Mouse (Mus musculus): Measurements from ENCODE around the gene Gm10972. TPM values are rescaled to one million over a fixed set of nuclear protein-coding genes. Genes with fewer than 3 reads are reported as not detected.
A peak's percentile ranks its signal among the peaks of the same experiment; 100 is the strongest.
"Not testable (repeated sequence)": the region's sequence is repeated elsewhere in the genome, so short reads cannot be mapped to it uniquely, and the experiment has no call there.

Gm10972 gene
- total and polyA plus RNA-seq, 3 experiments: not detected

GRCm38 (mm10) chr3:94680783-94681182 is 37.9 kb downstream of the Gm10972 start:
- H3K27ac ChIP-seq (ENCODE audit: control insufficient read depth, low read depth, low read length): no peak overlapping the region
- no peak for TF ChIP-seq GABPA (IDR thresholded peaks at IDR 0.05; ENCODE audit: low read depth, low read length)
- TF ChIP-seq TBP (IDR thresholded peaks at IDR 0.05; ENCODE audit: low read depth, low read length): 0 out of 2 replicates have a peak, but pooled peaks have one; percentile 16
- 0 out of 2 replicates have a peak, but pooled peaks have one; percentile 37 for TF ChIP-seq JUND (IDR thresholded peaks at IDR 0.05; ENCODE audit: low read depth, low read length)
- DNase-seq (ENCODE audit: low read depth, low spot score): peak; percentile 50

GRCm38 (mm10) chr3:94683646-94684045 is 40.7 kb downstream of the Gm10972 start:
- H3K9me3 ChIP-seq (replicated peaks; ENCODE audit: insufficient read depth, low read length): no peaks in the 10 kb centered on the region
- H3K27ac ChIP-seq (ENCODE audit: control insufficient read depth, low read depth, low read length): no peak overlapping the region
- peaks cover 23 to 31% of the 10 kb centered on the region in 2 experiments for H3K4me1 ChIP-seq (ENCODE audit: control insufficient read depth in 1 of 2, insufficient read depth in 2 of 2, low read length in 2 of 2)
- H3K27me3 ChIP-seq (ENCODE audit: control insufficient read depth in 1 of 2, insufficient read depth in 2 of 2, low read length in 2 of 2): no peaks in the 10 kb centered on the region
- TF ChIP-seq RCOR1 (IDR thresholded peaks at IDR 0.05; ENCODE audit: low read depth, low read length): 0 out of 2 replicates have a peak, but pooled peaks have one; percentile 5
- no peak for TF ChIP-seq USF2 (IDR thresholded peaks at IDR 0.05; ENCODE audit: borderline replicate concordance in 1 of 2, insufficient read depth in 1 of 2, low read depth in 1 of 2, low read length in 2 of 2)
- TF ChIP-seq ZNF384 (IDR thresholded peaks at IDR 0.05; ENCODE audit: low read depth, low read length): no peak
- 0 out of 2 replicates have a peak, but pooled peaks have one; percentile 26 for TF ChIP-seq MAZ (IDR thresholded peaks at IDR 0.05; ENCODE audit: low read depth, low read length)
- H3K79me2 ChIP-seq (ENCODE audit: control insufficient read depth, insufficient read depth, low read length, poor library complexity): no peaks in the 10 kb centered on the region
- no peak overlapping the region for H3K4me3 ChIP-seq (ENCODE audit: control insufficient read depth in 1 of 2, insufficient read depth in 1 of 2, low read depth in 2 of 2, low read length in 2 of 2)
- no peak overlapping the region for H3K9ac ChIP-seq (ENCODE audit: control insufficient read depth, low read depth, low read length, poor library complexity, severe bottlenecking)
- DNase-seq (ENCODE audit: low read depth, low spot score): no peak
- H3K36me3 ChIP-seq (ENCODE audit: control insufficient read depth in 1 of 2, insufficient read depth in 2 of 2, low read length in 2 of 2): peaks cover 0 to 19% of the 10 kb centered on the region in 2 experiments; a peak in 2 of 4 replicates

More at GRCm38 (mm10) chr3:94680783-94681182, 37.9 kb downstream of the Gm10972 start:
- Histone ChIP-seq H3K4me3 (ENCODE audit: control insufficient read depth in 1 of 2, insufficient read depth in 1 of 2, low read depth in 2 of 2, low read length in 2 of 2) (no peak overlapping the region), H3K9ac (ENCODE audit: control insufficient read depth, low read depth, low read length, poor library complexity, severe bottlenecking) (no peak overlapping the region), H3K27me3 (ENCODE audit: control insufficient read depth in 1 of 2, insufficient read depth in 2 of 2, low read length in 2 of 2) (peaks cover 0 to under 1% of the 10 kb centered on the region in 2 experiments; a peak in 1 of 4 replicates), H3K36me3 (ENCODE audit: control insufficient read depth in 1 of 2, insufficient read depth in 2 of 2, low read length in 2 of 2) (peaks cover 0 to 8% of the 10 kb centered on the region in 2 experiments; a peak in 2 of 4 replicates), H3K4me1 (ENCODE audit: control insufficient read depth in 1 of 2, insufficient read depth in 2 of 2, low read length in 2 of 2) (peaks cover 12 to 22% of the 10 kb centered on the region in 2 experiments), H3K79me2 (ENCODE audit: control insufficient read depth, insufficient read depth, low read length, poor library complexity) (no peaks in the 10 kb centered on the region), H3K9me3 (replicated peaks; ENCODE audit: insufficient read depth, low read length) (no peaks in the 10 kb centered on the region)

- not testable (repeated sequence) for H3K9me3 ChIP-seq (replicated peaks; ENCODE audit: insufficient read depth, low read length); H3K27me3 ChIP-seq (ENCODE audit: control insufficient read depth in 1 of 2, insufficient read depth in 2 of 2, low read length in 2 of 2); H3K79me2 ChIP-seq (ENCODE audit: control insufficient read depth, insufficient read depth, low read length, poor library complexity)
- H3K4me1 ChIP-seq (ENCODE audit: control insufficient read depth in 1 of 2, insufficient read depth in 2 of 2, low read length in 2 of 2): peaks cover 23 to 26% of the 10 kb centered on the region in 2 experiments
- H3K27ac ChIP-seq (ENCODE audit: control insufficient read depth, low read depth, low read length): peak overlapping the region; percentile 87
- H3K9ac ChIP-seq (ENCODE audit: control insufficient read depth, low read depth, low read length, poor library complexity, severe bottlenecking): peak overlapping the region; percentile 50
- peaks cover 0 to 19% of the 10 kb centered on the region in 2 experiments; a peak in 2 of 4 replicates for H3K36me3 ChIP-seq (ENCODE audit: control insufficient read depth in 1 of 2, insufficient read depth in 2 of 2, low read length in 2 of 2)
- peak; percentile 88 for DNase-seq (ENCODE audit: low read depth, low spot score)
- peak overlapping the region; percentile 42 to 51 for H3K4me3 ChIP-seq (ENCODE audit: control insufficient read depth in 1 of 2, insufficient read depth in 1 of 2, low read depth in 2 of 2, low read length in 2 of 2)
- TF ChIP-seq MAFK (IDR thresholded peaks at IDR 0.05; ENCODE audit: borderline replicate concordance, low read depth, low read length): peak; percentile 93
- peak; percentile 88 for TF ChIP-seq TAL1 (IDR thresholded peaks at IDR 0.05; ENCODE audit: low read length)
- 0 out of 2 replicates have a peak, but pooled peaks have one; percentile 57 for TF ChIP-seq ZMIZ1 (IDR thresholded peaks at IDR 0.05; ENCODE audit: low read depth, low read length)
- TF ChIP-seq BHLHE40 (IDR thresholded peaks at IDR 0.05; ENCODE audit: borderline replicate concordance, low read depth, low read length): peak; percentile 81
- peak; percentile 93 for TF ChIP-seq ETS1 (IDR thresholded peaks at IDR 0.05; ENCODE audit: low read depth, low read length)
- TF ChIP-seq POLR2AphosphoS2 (IDR thresholded peaks at IDR 0.05; ENCODE audit: low read length): 0 out of 2 replicates have a peak, but pooled peaks have one; percentile 27
- peak; percentile 89 for TF ChIP-seq ZNF384 (IDR thresholded peaks at IDR 0.05; ENCODE audit: low read depth, low read length)
- TF ChIP-seq MXI1 (IDR thresholded peaks at IDR 0.05; ENCODE audit: low read depth, low read length): peak; percentile 86
- peak; percentile 76 for TF ChIP-seq ZKSCAN1 (IDR thresholded peaks at IDR 0.05; ENCODE audit: low read depth, low read length)
- TF ChIP-seq GATA1 (IDR thresholded peaks at IDR 0.05; ENCODE audit: low read depth, low read length): peak; percentile 97
- peak; percentile 92 for TF ChIP-seq TCF12 (IDR thresholded peaks at IDR 0.05; ENCODE audit: low read depth, low read length)
- TF ChIP-seq MYC (IDR thresholded peaks at IDR 0.05; ENCODE audit: low read depth, low read length): peak; percentile 85
- TF ChIP-seq RCOR1 (IDR thresholded peaks at IDR 0.05; ENCODE audit: low read depth, low read length): peak; percentile 96
- 0 out of 4 replicates have a peak, but pooled peaks of 1 of the 2 experiments have one; percentile 29 for TF ChIP-seq POLR2A (IDR thresholded peaks at IDR 0.05; ENCODE audit: control insufficient read depth in 1 of 2, insufficient read depth in 1 of 2, low read depth in 1 of 2, low read length in 2 of 2, poor library complexity in 1 of 2)
- peak; percentile 75 for TF ChIP-seq MAX (IDR thresholded peaks at IDR 0.05; ENCODE audit: low read length)
- peak; percentile 59; the same call in 1 of the 2 replicates for TF ChIP-seq CHD2 (IDR thresholded peaks at IDR 0.05; ENCODE audit: low read length)
- peak; percentile 29; the same call in 1 of the 2 replicates for TF ChIP-seq KAT2A (conservative IDR thresholded peaks at IDR 0.05; ENCODE audit: low read depth, low read length)
- peak; percentile 68 for TF ChIP-seq MYB (IDR thresholded peaks at IDR 0.05; ENCODE audit: low read depth, low read length)
Measured at GRCm38 (mm10) chr3:94685989-94686772, 43.3 kb downstream of the Gm10972 start.

Measured in MEL (cell line).